Comparison of ENCODE assay signal across 9 mouse cellular contexts in genomic region chr2:119587383-119587782, GRCm38 (mm10). TPM values are rescaled to one million over a fixed set of nuclear protein-coding genes. Genes with fewer than 3 reads are reported as not detected.
DNase-seq lines count a peak whose midpoint lies in the region; ATAC-seq and TF ChIP-seq lines count a peak whose summit lies in the region.
"Had no signal": no experiment of that assay in that cellular context is flagged by ENCODE, and none has a peak within 500 bp of the region (broad histone marks: within the 10 kb centered on the region; RNA-seq: fewer than 3 reads in every experiment).

No protein-coding gene starts in this region.

- in situ Hi-C loops in CH12.LX (cut with MboI; ENCODE audit: low pct_ligation_motif_present, low pct_unique_long_range_greater_than_20kb, low sequenced_read_pairs): no loop called here

- 14% methylated on average over 4 of the region's 4 CpGs for WGBS in hindbrain, embryonic 14.5 days
- 16% methylated on average over 4 of the region's 4 CpGs for WGBS in hindbrain, embryonic 16.5 days

- intact Hi-C loops in gastrocnemius, adult 2 months (cut with DNase I): no loop called here
- intact Hi-C loops in left cerebral cortex, postnatal 25 days (cut with DNase I): no loop called here

- no peak for TF ChIP-seq POLR2A in CH12.LX (IDR thresholded peaks at IDR 0.05; ENCODE audit: low read depth, low read length)

- DNase-seq in hindbrain, embryonic 14.5 days (ENCODE audit: low spot score): peak; percentile 39
- peak; percentile 78 for DNase-seq in CH12.LX (ENCODE audit: extremely low read depth)
- peak; percentile 7 to 32 for DNase-seq in adrenal gland, postnatal 4 days (ENCODE audit: low spot score in 2 of 2)
- peak; percentile 75 for DNase-seq in gastrocnemius, adult 2 months
- DNase-seq in left cerebral cortex, postnatal 25 days (ENCODE audit: low spot score in 2 of 2): peak; percentile 21
- DNase-seq in monocyte, adult 2 months (ENCODE audit: low read depth in 1 of 2, low spot score in 2 of 2): peak; percentile 34 to 45
- peak; percentile 55 to 75 for DNase-seq in thymus, postnatal 10 days (ENCODE audit: low spot score in 2 of 2)

- H3K4me2 ChIP-seq in hindbrain, embryonic 14.5 days (replicated peaks): no peak overlapping the region
- H3K4me2 ChIP-seq in hindbrain, embryonic 16.5 days (ENCODE audit: low read length): no peak overlapping the region
- H3K4me2 ChIP-seq in CH12.LX (ENCODE audit: insufficient read depth, low read depth, poor library complexity, severe bottlenecking): no peak overlapping the region
- H3K4me2 ChIP-seq: embryonic facial prominence, embryonic 13.5 days had no signal

- no peaks in the 10 kb centered on the region for H3K4me1 ChIP-seq in hindbrain, embryonic 14.5 days (replicated peaks; ENCODE audit: control insufficient read depth, insufficient read depth, low read length)
- H3K4me1 ChIP-seq in hindbrain, embryonic 16.5 days (ENCODE audit: control insufficient read depth, insufficient read depth, low read depth, low read length): no peaks in the 10 kb centered on the region
- H3K4me1 ChIP-seq in CH12.LX (ENCODE audit: control insufficient read depth in 1 of 2, insufficient read depth in 2 of 2): peaks cover 5 to 16% of the 10 kb centered on the region in 2 experiments; a peak in 2 of 4 replicates
- H3K4me1 ChIP-seq: embryonic facial prominence, embryonic 13.5 days had no signal

- H3K79me2 ChIP-seq in CH12.LX (replicated peaks; ENCODE audit: control insufficient read depth, extremely low read depth, insufficient read depth, poor library complexity, severe bottlenecking): no peaks in the 10 kb centered on the region

- no peak overlapping the region for H3K27ac ChIP-seq in hindbrain, embryonic 14.5 days
- H3K27ac ChIP-seq in hindbrain, embryonic 16.5 days (ENCODE audit: low read depth, low read length): no peak overlapping the region
- H3K27ac ChIP-seq in CH12.LX (ENCODE audit: insufficient read depth, low read depth): no peak overlapping the region
- H3K27ac ChIP-seq in gastrocnemius, adult 2 months: no peak overlapping the region
- H3K27ac ChIP-seq: embryonic facial prominence, embryonic 13.5 days had no signal

- no peak for TF ChIP-seq EP300 in CH12.LX (IDR thresholded peaks at IDR 0.05; ENCODE audit: low read length)

- no peaks in the 10 kb centered on the region for H3K27me3 ChIP-seq in hindbrain, embryonic 14.5 days (ENCODE audit: control insufficient read depth, insufficient read depth, low read length)
- no peaks in the 10 kb centered on the region for H3K27me3 ChIP-seq in hindbrain, embryonic 16.5 days (replicated peaks; ENCODE audit: control insufficient read depth, insufficient read depth, low read length)
- no peaks in the 10 kb centered on the region for H3K27me3 ChIP-seq in CH12.LX (replicated peaks)
- H3K27me3 ChIP-seq: embryonic facial prominence, embryonic 13.5 days had no signal

- no peak overlapping the region for H3K4me3 ChIP-seq in hindbrain, embryonic 14.5 days (replicated peaks; ENCODE audit: low read length)
- H3K4me3 ChIP-seq in hindbrain, embryonic 16.5 days (ENCODE audit: low read length): no peak overlapping the region
- no peak overlapping the region for H3K4me3 ChIP-seq in CH12.LX (replicated peaks in 1 of 3; ENCODE audit: low read depth in 2 of 3, low read length in 2 of 3, poor library complexity in 1 of 3)
- H3K4me3 ChIP-seq in gastrocnemius, adult 2 months: no peak overlapping the region
- H3K4me3 ChIP-seq: embryonic facial prominence, embryonic 13.5 days had no signal

- no peak for ATAC-seq in hindbrain, embryonic 14.5 days (ENCODE audit: low FRiP score)
- ATAC-seq in hindbrain, embryonic 16.5 days: no peak

- TF ChIP-seq RAD21 in CH12.LX (IDR thresholded peaks at IDR 0.05; ENCODE audit: low read depth, low read length): peak; percentile 94

- dilution Hi-C loops in CH12.LX (cut with MboI; ENCODE audit: extremely low pct_ligation_motif_present, extremely low pct_unique_long_range_greater_than_20kb, low sequenced_read_pairs): no loop called here

- no peaks in the 10 kb centered on the region for H3K9me3 ChIP-seq in hindbrain, embryonic 14.5 days (ENCODE audit: control insufficient read depth, low read length)
- H3K9me3 ChIP-seq in hindbrain, embryonic 16.5 days (ENCODE audit: control insufficient read depth, low read length): no peaks in the 10 kb centered on the region
- no peaks in the 10 kb centered on the region for H3K9me3 ChIP-seq in CH12.LX (replicated peaks; ENCODE audit: low read length)
- H3K9me3 ChIP-seq: embryonic facial prominence, embryonic 13.5 days had no signal

- peak; percentile 76 to 95 for TF ChIP-seq CTCF in CH12.LX (conservative IDR thresholded peaks at IDR 0.05 in 1 of 2, IDR thresholded peaks at IDR 0.05 in 1 of 2; ENCODE audit: low read depth in 2 of 2, low read length in 2 of 2)
- peak; percentile 87 for TF ChIP-seq CTCF in gastrocnemius, adult 2 months (IDR thresholded peaks at IDR 0.05)

- peaks cover 22% of the 10 kb centered on the region for H3K36me3 ChIP-seq in hindbrain, embryonic 14.5 days (replicated peaks; ENCODE audit: control insufficient read depth, insufficient read depth)
- peaks cover 7% of the 10 kb centered on the region for H3K36me3 ChIP-seq in hindbrain, embryonic 16.5 days (ENCODE audit: control insufficient read depth, insufficient read depth, low read length)
- H3K36me3 ChIP-seq in CH12.LX (replicated peaks in 1 of 2; ENCODE audit: control insufficient read depth in 1 of 2, insufficient read depth in 1 of 2, low read length in 1 of 2): peaks cover 5% of the 10 kb centered on the region in 2 experiments

- H3K9ac ChIP-seq in hindbrain, embryonic 14.5 days: no peak overlapping the region
- no peak overlapping the region for H3K9ac ChIP-seq in hindbrain, embryonic 16.5 days (ENCODE audit: low read depth, low read length)
- no peak overlapping the region for H3K9ac ChIP-seq in CH12.LX (ENCODE audit: insufficient read depth, low read depth)
- H3K9ac ChIP-seq: embryonic facial prominence, embryonic 13.5 days had no signal

TF ChIP-seq in CH12.LX, 34 proteins besides CTCF, POLR2A, EP300 and RAD21 (continues in another document):
- no peak for TF ChIP-seq TBP (conservative IDR thresholded peaks at IDR 0.05; ENCODE audit: low read depth, low read length)
- TF ChIP-seq ELF1 (IDR thresholded peaks at IDR 0.05; ENCODE audit: low read depth, low read length): 0 out of 2 replicates have a peak, but pooled peaks have one; percentile 9
- peak; percentile 27; the same call in 1 of the 2 replicates for TF ChIP-seq TCF12 (IDR thresholded peaks at IDR 0.05; ENCODE audit: low read depth, low read length)
- TF ChIP-seq CHD2 (IDR thresholded peaks at IDR 0.05; ENCODE audit: low read length): no peak
- TF ChIP-seq E2F4 (IDR thresholded peaks at IDR 0.05; ENCODE audit: insufficient replicate concordance, low read depth, low read length): no peak
- no peak for TF ChIP-seq ZMIZ1 (IDR thresholded peaks at IDR 0.05; ENCODE audit: low read depth, low read length)
- peak; percentile 43; the same call in 1 of the 2 replicates for TF ChIP-seq NELFE (IDR thresholded peaks at IDR 0.05; ENCODE audit: low read depth, low read length)
- no peak for TF ChIP-seq NRF1 (IDR thresholded peaks at IDR 0.05; ENCODE audit: low read depth, low read length)
- no peak for TF ChIP-seq POLR2AphosphoS2 (IDR thresholded peaks at IDR 0.05; ENCODE audit: low read depth, low read length)
- 0 out of 2 replicates have a peak, but pooled peaks have one; percentile 27 for TF ChIP-seq SIN3A (IDR thresholded peaks at IDR 0.05; ENCODE audit: low read length)
- TF ChIP-seq CHD1 (IDR thresholded peaks at IDR 0.05; ENCODE audit: low read depth, low read length): no peak
- peak; percentile 83 for TF ChIP-seq SMC3 (IDR thresholded peaks at IDR 0.05; ENCODE audit: low read depth, low read length)
- TF ChIP-seq BHLHE40 (IDR thresholded peaks at IDR 0.05; ENCODE audit: low read depth, low read length): no peak

RNA-seq across cellular contexts. Expression of gene Nusap1, which starts 30.7 kb away (rescaled TPM):
- polyA plus RNA-seq in hindbrain, embryonic 14.5 days (2014; fragmentation: Nextera tagmentation; extraction: Ambion mirVana): 11.0 and 13.8 TPM in 2 replicates
- 13.0 and 16.1 TPM in 2 replicates for polyA plus RNA-seq in hindbrain, embryonic 16.5 days (2015; fragmentation: Nextera tagmentation; extraction: Ambion mirVana)
- 25.0 and 29.0 TPM in 2 replicates for total RNA-seq in CH12.LX (2012; rRNA removed)
- total RNA-seq in CH12.LX (2014; rRNA removed): 92.7 and 107 TPM in 2 replicates
- 39.9 and 41.1 TPM in 2 replicates for polyA plus RNA-seq in CH12.LX (2012; ENCODE audit: insufficient read length, low read depth)
- 10 to 100 TPM; 20.1 to 21.8 TPM for total RNA-seq in adrenal gland, postnatal 4 days (2021)
- under 1 TPM; 0.11 to 0.28 TPM for total RNA-seq in gastrocnemius, adult 2 months (2021)
- under 1 TPM; 0.46 to 0.98 TPM for total RNA-seq in left cerebral cortex, postnatal 25 days (2021)

RNA-seq across cellular contexts. Expression of gene Oip5, which starts 30.9 kb away (rescaled TPM):
- 3.2 and 6.1 TPM in 2 replicates for polyA plus RNA-seq in hindbrain, embryonic 14.5 days (2014; fragmentation: Nextera tagmentation; extraction: Ambion mirVana)
- polyA plus RNA-seq in hindbrain, embryonic 16.5 days (2015; fragmentation: Nextera tagmentation; extraction: Ambion mirVana): 5.4 and 6.1 TPM in 2 replicates
- total RNA-seq in CH12.LX (2012; rRNA removed) (22.0 and 24.5 TPM in 2 replicates), CH12.LX (2014; rRNA removed) (49.6 and 53.6 TPM in 2 replicates)
- 22.3 and 30.1 TPM in 2 replicates for polyA plus RNA-seq in CH12.LX (2012; ENCODE audit: insufficient read length, low read depth)
- total RNA-seq in adrenal gland, postnatal 4 days (2021): 10 to 100 TPM; 10.5 to 10.7 TPM
- not detected for total RNA-seq in gastrocnemius, adult 2 months (2021)
- total RNA-seq in left cerebral cortex, postnatal 25 days (2021): under 1 TPM; 0.50 TPM

RNA-seq across cellular contexts. Expression of gene Chp1, which starts 39.9 kb away (rescaled TPM):
- polyA plus RNA-seq in hindbrain, embryonic 14.5 days (2014; fragmentation: Nextera tagmentation; extraction: Ambion mirVana): 58.5 and 59.1 TPM in 2 replicates
- polyA plus RNA-seq in hindbrain, embryonic 16.5 days (2015; fragmentation: Nextera tagmentation; extraction: Ambion mirVana): 57.1 and 61.6 TPM in 2 replicates
- total RNA-seq in CH12.LX (2012; rRNA removed) (28.7 and 29.9 TPM in 2 replicates), CH12.LX (2014; rRNA removed) (55.9 and 62.1 TPM in 2 replicates)
- polyA plus RNA-seq in CH12.LX (2012; ENCODE audit: insufficient read length, low read depth): 41.5 and 47.9 TPM in 2 replicates
- total RNA-seq in adrenal gland, postnatal 4 days (2021): 100 to 1,000 TPM; 125 to 144 TPM
- 10 to 100 TPM; 75.1 to 80.9 TPM for total RNA-seq in gastrocnemius, adult 2 months (2021)
- total RNA-seq in left cerebral cortex, postnatal 25 days (2021): 100 to 1,000 TPM; 157 to 170 TPM

RNA-seq across cellular contexts. Expression of gene Exd1, which starts 40.0 kb away (rescaled TPM):
- polyA plus RNA-seq in hindbrain, embryonic 14.5 days (2014; fragmentation: Nextera tagmentation; extraction: Ambion mirVana): 0.34 and 1.0 TPM in 2 replicates
- polyA plus RNA-seq in hindbrain, embryonic 16.5 days (2015; fragmentation: Nextera tagmentation; extraction: Ambion mirVana): 1.1 and 1.5 TPM in 2 replicates
- total RNA-seq in CH12.LX (2012; rRNA removed): 0.08 and 0.25 TPM in 2 replicates
- total RNA-seq in CH12.LX (2014; rRNA removed): 0.14 and 0.17 TPM in 2 replicates
- 0.14 and 0.39 TPM in 2 replicates for polyA plus RNA-seq in CH12.LX (2012; ENCODE audit: insufficient read length, low read depth)
- under 1 TPM; 0.54 to 0.62 TPM for total RNA-seq in adrenal gland, postnatal 4 days (2021)
- total RNA-seq in gastrocnemius, adult 2 months (2021): 1 to 10 TPM in 1 of 2 experiments, under 1 TPM in 1; 0.77 to 2.0 TPM
- total RNA-seq in left cerebral cortex, postnatal 25 days (2021): under 1 TPM; 0.57 to 0.98 TPM

Comparison
In these comparisons a context has a peak if more than half of its experiments do, and no peak if none do; other contexts are left out.
1. DNase-seq: peak in every context shown above with its lines; median percentile 78 in CH12.LX; 75 in gastrocnemius, adult 2 months; 65 in thymus, postnatal 10 days; 40 in monocyte, adult 2 months; 39 in hindbrain, embryonic 14.5 days; 21 in left cerebral cortex, postnatal 25 days; 20 in adrenal gland, postnatal 4 days.
2. RNA of gene Nusap1, which starts 30.7 kb away (total RNA-seq): 25.0 to 107 TPM in CH12.LX and 20.1 to 21.8 TPM in adrenal gland, postnatal 4 days; 0.46 to 0.98 TPM in left cerebral cortex, postnatal 25 days and 0.11 to 0.28 TPM in gastrocnemius, adult 2 months; every median in the first group is over 10 times any median in the second.
3. RNA of gene Oip5, which starts 30.9 kb away (total RNA-seq): 22.0 to 53.6 TPM in CH12.LX and 10.5 to 10.7 TPM in adrenal gland, postnatal 4 days; 0.50 TPM in left cerebral cortex, postnatal 25 days and not detected in gastrocnemius, adult 2 months; every median in the first group is over 4 times any median in the second.